Mouse (Mus musculus) c-Kit-positive CD71-negative TER-119-negative erythroid progenitor cells, embryonic 14.5 days (primary cell): ENCODE measurements around the gene Sdk1.
A peak's percentile ranks its signal among the peaks of the same experiment; 100 is the strongest.

Source experiments
- DNase-seq: peaks from one replicate; pipeline ENCODE4 v3.0.0-alpha.2; 2013; ENCODE audit warnings: low read depth

The Sdk1 gene

DNA sequence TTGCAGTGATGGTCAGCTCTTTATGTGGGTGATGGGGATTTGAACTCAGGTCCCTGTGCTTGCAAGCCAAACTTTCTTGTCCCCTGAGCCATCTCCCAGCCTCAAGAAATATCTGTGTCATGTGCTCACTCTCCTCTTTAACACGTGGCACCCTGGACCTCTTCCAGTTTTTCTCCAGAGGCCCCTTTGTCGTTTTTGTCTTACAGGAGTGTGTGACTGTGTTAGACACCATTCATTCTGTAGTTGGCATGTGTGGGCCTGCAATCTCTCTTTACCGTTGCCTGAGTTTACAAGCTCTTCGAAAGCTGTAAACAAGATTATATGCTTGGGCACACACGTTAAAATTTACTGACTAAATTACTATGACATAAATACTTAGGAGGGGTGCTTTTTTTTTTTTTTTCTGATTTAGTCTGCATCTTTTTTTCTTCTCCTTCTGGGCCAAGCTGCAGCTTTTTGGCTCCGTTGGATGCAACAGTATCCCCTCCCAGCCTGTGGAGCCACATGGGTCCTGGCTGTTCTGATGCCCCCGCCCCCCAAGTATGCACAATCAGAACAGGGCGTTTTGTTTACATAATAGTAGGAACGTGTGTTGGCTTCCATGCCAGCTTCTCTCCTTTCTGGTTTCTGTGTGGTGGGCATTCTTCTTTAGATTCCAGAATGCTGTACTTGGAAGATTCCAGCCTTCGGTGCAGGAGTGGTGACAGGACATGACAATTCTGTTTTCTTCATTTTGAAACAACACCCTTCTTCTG, 527.6 kb downstream of the Sdk1 start:
- DNase-seq, result no peak

DNA sequence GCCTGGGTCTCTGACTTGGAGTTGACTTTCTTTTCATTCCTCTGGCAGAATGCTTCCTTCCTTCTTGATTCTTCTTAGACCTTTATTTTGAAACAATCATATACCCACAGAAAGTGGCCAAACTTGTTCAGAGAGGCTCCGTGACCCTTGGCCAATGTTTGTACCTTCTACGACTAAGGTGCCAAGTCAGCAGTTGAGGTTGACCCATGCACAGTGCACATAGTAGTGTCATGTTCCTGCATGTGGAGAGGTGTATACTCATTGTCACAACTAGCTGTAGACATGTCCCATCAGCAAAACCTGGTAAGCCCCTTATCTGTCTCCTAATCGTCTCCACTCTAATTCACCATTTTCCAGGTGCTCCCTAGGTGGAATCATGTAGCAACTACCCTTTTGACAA, 530.2 kb downstream of the Sdk1 start:
- no peak for DNase-seq

DNA sequence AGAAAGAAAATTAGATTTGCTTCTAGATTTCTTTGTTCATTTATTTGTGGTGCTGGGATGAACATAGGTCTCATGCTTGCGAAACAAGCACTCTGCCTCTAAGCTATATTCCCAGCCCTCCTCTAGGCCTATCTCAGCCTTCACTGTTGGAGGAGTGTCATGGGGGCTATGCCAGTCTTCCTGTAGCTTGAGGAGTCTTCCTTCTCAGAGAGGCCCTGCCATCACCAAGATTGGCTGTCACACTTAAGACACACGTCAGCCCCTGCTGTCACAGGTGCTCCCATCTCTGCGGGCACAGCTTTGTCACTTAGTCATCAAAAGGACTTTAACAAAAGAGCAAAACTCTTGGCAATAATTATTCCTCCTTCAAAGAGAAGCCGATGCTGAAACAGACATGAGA, 536.9 kb downstream of the Sdk1 start:
- no peak for DNase-seq

DNA sequence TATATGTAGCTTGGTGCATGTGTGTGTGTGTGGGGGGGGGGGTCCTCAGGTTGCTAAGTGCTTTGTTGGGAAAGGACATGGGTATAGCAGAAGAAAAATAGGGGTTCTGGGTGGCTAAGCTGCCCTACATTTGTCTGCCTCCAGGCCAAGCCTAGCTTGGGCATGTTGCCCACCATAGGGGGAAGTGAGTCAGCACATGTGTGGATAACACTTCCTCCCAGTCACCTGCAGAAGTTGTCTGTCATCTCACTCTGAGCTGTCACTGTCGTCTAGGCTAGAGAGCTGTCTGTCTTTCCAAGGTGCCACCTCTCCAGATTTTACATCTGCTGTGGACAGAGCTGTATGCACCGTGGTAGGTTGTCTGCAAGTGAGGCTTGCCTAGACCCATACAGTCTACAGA, 539.9 kb downstream of the Sdk1 start:
- DNase-seq, result peak; percentile 6

DNA sequence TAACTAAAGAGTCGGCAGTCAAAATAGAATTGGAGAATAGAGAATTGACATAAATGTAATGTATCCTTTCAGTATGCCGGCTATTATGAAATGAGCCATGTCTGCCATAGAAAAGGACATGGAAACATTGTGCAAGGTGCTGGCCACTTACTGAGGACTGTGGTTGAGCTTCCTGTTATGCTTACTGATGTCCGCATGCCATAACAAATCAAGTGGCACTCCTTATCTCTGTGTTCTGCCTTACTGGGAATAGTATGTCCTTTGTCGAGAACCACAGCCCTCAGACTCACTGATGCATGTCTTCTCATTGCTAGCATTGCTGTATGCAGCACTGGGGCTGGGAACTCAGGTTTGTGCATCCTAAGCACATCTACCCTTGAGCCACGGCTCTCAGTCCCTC, 541.0 kb downstream of the Sdk1 start:
- no peak for DNase-seq

DNA sequence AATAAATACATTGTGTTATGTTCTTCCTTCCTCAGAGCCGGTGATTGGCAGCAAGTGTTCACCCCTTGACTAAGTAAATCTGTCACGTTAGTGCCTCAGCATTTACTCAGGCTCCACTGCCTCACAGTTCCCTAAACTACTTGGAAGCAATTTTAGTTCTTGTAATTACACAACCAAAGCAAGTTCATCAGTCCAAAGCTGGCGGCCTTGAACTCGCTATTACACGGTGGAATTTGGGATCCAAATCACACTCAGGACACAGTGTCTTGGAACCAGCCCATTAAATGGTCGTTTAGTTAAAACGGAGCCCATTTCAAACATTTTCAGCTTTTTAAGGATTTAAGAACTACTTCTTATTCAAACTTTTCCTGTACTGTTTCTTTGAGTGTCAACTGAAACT, 542.2 kb downstream of the Sdk1 start:
- DNase-seq, result no peak

DNA sequence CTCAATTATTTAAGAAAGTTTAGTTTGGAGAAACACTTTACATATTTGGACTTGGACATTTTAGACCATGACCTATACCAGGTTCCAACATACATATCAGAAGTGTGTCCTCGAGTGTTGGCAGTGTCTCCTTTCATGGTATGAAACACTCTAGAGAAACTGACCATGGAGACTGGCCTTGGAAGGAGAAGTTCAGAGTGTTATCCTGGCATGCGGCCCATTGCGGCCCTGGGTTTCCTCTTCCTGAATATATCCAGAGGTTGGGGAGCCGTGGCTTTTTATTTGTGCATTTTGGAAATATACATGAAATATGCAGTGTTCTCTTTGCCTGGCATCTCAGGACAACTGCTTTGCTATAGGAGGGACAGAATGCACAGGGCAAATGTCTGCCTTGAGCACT, 552.6 kb downstream of the Sdk1 start:
- no peak for DNase-seq

DNA sequence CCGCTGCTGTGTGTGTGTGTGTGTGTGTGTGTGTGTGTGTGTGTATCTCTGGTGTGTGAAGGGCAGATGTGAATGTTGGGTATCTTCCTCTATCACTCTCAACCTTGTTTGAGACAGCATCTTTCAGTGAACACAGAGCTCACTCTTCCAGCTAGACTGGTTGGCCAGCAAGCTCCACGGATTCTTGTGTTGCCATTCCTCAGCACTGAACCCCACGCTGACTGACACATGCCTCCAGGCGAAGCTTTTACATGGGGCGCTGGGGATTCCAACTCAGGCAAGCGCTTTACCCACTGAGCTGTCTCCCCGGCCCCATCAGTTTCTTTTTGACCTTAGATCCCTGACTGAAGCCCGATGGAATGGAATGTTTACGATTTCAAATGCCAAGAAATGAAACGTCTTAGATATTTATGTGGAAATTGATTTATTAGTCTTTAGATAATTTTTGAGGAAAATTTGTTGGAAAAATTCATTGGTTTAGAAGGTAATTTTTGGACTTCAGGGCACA, 582.6 kb downstream of the Sdk1 start:
- no peak for DNase-seq

DNA sequence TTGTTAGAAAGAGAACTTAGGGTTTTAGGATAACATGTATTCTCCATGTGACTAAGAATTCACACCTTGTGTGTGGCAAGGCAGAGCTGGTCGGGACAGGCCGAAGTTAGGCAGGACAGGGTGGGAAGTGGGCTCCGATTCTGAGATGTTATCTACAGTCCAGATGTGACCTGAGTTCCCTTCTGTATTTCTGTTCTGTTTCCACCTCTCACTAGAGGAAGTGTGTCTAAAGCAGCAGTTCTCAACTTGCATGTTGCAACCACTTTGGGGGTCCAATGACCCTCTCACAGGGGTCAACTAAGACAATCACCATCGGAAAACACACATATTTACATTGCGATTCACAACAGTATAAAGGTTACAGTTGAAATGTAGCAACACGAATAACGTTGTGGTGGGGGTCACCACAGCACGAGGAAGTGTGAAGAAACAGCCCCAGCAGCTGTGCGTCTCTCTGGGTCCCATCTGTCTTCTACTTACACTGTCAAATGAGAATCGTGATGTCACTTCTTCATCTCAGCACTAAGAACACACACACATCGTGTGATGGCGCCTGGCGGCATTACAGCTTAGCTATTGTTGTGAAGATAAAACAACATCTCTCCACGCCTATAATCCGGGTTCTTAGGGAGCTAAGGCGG, 583.6 kb downstream of the Sdk1 start:
- DNase-seq, result no peak

DNA sequence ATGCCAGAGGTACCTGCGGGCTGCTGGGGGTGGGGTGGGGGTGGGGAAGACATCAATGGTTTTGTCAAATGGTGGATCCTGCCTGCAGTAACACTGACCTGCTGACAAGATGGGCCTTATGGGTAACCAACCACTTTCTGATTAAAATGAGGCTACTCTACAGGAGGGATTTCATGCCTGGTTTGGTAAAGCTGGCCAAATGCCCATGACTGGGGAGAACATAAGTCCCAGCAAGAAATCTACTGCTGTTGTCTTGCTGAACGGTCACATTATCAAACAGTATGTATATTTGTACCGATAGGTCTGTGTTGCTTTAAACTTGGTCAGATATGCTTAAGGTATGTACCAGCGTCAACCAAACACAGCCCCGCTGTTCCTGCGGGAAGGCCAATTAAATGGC, 594.3 kb downstream of the Sdk1 start:
- no peak for DNase-seq

DNA sequence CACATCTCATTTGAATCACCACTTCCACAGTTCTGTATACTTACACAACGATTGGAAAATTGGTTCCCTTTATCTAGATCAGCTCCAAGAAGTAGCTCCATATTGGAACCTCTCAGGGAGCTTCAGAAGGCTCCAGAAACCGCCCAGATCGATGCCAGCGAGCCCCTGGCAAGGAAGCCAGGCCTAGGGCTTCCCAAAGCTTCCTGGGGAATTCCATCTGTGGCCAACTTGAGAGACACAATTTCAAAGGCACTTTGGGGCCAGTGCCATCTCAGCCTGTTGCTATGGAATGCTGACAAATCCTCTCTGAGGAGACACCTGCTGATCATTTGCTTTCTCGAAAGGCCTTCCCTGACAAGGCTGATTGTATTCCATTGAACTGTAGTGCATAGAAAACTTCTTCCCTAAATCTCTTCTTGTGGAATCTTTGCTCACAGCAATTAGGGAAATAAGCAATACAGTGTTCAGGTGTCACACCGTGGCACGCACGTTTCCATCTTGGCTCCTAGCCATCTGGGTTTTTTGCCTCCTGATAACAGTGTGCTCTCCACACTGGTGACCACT, 595.7 kb downstream of the Sdk1 start:
- DNase-seq, result no peak

DNA sequence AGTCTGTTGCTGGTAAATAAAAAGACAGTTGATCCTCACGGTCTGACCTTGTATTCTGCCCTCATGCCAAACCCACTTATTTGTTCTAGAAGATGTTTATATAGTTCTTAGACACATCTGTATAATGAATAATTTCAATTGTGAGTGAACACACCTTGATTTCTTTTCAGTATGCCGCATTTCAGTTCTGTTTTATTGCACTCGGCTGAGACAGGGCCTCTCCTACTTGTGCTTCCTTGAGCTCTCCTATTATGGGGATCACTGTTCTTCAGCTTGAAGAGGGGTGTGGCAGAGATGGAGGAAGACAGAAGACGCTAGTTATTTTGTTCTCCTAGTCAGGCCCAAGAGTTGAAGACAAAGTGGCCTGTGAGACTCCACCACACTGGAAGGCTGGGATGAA, 603.4 kb downstream of the Sdk1 start:
- no peak for DNase-seq

DNA sequence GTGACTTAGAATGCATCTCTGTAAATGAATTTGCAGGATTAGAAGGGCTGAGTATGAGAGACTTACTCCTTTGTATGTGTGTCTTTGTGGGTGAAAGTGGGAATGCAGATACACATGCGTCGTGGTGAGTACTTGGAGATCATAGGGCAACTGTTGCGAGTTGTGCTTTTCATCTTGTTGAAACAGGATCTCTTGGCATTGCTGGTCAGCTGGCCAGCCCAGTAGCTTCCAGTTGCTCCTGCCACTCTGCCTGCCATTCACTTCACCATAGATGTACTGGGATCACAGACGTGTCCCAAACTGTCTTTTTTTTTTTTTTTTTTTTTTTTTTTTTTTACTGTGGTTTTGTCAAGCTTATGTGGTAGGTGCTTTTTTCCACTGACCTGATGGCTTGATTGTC, 606.4 kb downstream of the Sdk1 start:
- no peak for DNase-seq

DNA sequence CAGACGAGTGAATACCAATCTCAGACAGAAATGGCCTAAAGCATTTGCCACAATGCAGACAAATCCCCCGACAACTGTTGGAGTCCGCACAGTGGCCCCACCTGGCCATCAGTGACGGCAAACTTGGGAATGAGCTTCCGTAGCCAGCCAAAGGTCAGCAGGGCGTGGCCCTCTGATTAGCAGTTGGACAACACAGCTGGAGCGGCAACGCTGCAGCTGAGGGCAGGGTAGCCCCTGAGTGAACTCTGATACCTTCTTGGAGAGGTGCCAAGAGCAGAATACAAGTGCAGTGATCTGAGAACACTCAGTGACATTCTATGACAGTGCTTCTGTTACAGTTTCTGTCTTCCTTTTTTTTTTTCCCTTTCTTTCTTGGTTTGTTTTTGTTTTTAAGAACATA, 610.9 kb downstream of the Sdk1 start:
- no peak for DNase-seq

DNA sequence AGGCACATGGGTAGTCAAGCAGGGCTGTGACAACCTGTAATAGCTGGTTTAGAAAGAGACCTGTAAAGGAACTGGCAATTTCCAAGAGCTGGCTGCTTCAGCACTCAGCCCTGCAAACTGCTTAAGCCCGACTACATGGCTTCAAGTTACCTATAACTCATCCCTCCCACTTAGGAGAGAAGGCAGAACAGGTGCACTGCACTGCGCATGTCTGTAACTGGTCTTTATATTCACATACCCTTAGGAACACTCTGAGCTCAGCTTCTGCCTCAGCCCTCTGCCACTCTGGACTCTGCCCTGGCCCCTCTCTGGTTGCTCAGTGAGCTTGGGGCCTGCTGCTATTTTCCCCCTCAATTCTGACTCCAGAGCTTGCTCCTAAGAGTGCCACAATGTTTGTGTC, 615.2 kb downstream of the Sdk1 start:
- no peak for DNase-seq

DNA sequence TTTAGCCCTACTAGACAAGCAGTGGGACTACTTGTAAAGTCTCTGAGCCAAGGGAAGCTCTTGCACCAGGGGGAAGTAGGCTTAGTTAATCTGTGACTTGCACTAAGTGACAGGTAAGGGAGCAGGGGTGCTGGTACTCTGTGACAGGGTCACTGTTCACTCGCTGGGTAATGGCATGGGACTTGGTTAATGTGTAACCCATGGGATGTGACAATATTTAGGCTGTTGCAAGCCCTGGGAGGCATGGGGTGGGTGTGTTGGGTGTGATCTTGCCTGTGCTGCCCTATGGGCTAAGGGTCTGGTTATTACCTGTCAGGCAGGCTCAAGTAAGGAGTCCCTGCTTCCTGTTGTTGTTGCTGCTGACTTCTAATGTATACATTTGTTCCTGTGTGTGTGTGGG, 616.5 kb downstream of the Sdk1 start:
- no peak for DNase-seq

DNA sequence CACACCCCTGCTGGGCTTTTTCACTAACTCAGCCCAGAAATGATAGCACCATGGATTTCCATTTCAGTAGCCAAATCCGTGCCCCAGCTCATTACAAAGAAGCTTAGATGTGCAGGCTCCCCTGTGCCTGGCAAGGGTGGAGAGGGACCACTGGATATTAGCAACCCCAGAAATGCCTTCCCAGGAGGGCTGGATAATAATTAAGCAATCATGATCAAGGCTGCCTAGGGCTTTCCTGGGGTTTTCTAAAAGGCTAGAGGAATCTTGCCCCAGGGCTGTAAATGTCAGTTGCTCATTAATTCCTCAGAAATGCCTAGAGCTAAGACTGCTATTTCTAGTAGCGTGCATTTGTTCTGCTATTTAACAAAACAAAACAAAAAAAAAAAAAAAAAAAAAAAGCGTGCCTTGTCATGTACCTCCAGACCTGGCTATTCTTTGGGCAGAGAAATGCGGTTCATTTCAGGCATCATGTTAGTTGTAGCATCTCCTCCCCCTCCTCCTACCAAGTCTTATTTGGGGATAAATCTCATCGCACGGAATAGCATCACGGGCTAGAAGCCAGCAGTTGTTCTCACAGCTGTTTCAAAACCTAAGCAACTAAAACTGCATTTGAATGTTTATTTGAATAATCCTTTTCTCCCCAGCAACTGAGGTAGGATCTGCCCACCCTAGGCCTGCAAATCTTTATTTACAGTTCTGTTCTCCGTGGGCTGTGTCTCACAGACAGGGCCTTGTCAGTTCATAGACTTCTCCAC, 617.3 kb downstream of the Sdk1 start:
- no peak for DNase-seq

DNA sequence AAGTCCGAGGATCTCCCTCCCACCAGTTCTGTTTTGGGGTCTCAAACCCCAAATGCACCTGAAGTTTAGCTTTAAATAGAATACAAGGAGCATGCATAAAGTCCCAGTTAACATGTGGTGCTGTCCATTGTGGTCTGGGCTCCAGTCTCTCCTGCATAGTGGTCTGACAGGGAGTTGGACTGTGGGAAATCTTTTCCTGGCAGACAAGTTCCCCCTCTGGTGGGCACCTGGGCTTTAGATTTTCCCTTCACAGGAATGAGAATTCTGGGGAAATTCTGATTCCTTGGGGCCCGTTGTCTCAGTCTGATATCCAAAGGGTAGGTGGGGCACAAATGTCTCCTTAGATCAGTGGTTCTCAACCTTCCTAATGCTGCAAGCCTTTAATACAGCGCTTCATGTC, 624.8 kb downstream of the Sdk1 start:
- no peak for DNase-seq

DNA sequence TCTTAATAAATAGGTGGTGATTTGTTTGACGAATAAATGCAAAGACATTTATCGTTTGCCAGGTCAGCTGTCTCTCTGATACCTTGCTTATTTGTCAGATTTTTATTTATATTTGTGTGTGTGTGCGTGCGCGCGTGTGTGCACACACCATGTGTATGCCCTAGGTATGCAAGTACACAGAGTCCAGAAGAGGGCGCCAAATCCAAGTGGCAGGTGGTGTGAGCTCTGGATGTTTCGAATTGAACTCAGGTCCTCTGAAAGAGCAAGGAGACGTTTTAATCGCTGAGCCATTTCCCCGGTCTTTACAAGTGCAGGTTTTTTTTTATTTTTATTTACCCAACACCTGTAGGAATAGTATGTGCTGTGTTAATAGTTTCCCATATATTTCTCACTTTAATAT, 632.5 kb downstream of the Sdk1 start:
- no peak for DNase-seq

DNA sequence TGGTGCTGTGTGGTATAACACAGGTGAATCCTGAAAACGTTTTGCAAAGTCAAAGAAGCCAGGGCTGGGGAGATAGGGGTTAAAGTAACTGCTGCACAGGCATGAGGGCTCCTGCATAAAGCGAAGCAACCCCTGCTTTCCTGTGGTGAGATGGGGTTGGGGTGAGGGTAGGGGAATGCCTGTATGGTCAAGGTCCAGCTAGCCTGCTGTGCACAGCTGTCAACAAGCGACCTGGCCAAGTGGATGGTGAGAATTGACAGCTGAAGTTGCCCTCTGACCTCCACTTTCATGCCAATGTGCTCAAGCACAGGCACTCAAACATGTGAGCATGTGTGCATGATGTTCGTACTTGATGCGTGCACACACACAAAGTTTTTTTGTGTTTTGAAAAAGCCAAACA, 639.4 kb downstream of the Sdk1 start:
- DNase-seq, result no peak

DNA sequence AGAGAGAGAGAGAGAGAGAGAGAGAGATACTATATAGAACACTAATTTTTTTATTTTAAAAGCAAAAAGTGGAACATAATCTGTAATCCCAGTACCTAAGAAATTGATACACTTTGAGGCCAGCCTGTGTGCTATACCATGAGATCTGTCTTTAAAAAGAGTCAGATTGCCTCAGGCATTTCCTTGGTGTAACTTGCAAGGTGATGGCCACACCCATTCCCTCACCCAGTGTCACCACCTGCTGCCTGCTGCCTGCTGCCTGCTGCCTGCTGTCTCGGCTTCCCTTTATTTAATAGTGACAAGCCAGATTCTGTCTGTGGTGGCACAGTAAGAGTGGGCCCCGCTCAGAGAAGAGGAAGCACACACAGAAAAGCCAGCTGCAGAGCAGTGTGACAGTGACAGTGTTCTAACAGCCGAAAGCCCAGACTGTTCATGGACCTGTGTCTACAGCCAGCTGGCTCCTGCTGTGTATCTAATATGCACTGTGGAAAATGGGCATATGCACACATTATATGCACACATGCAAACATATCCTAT, 642.9 kb downstream of the Sdk1 start:
- DNase-seq, result peak; percentile 17

DNA sequence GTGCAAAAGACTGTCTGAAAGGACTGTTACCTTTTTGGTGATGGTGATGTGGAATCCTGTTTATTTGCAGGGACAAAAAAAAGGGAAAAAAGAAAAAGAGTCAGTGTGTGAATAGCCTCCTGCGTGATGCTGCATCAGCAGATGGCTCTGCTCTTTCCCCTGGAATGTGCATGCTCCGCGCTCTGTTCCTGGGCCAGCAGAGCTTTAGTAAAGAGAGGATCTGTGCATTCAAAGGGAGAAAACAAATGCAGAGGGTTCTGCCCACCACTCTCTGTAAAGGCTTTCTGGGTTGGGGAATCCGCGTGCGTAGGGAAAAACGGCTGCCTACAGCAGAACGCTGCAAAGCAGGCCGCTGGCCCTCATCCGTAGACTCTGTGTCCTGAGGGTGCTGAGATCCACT, 644.7 kb downstream of the Sdk1 start:
- no peak for DNase-seq

DNA sequence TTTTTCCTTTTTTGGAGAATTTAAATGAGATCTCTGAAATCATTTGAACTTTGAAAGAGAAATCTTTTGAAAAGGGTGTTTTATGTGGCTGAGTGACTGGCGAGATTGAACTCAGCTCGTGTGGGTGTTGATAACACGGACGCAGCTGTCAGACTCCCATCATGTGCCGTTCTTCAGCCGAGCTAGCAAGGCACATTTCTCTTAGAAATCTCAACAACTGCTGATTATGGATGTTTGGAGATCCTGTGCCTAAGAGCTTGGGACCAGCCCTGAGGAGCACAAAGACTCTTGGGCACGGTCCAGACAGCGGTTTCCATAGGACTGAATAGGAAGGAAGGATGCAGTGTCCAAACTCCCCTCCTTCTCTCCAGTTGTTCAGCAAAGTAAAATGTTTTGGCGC, 648.5 kb downstream of the Sdk1 start:
- no peak for DNase-seq
